Mouse (Mus musculus): ENCODE measurements around the gene Ifna7.
"Not testable (repeated sequence)": the region's sequence is repeated elsewhere in the genome, so short reads cannot be mapped to it uniquely, and the experiment has no call there.

DNA sequence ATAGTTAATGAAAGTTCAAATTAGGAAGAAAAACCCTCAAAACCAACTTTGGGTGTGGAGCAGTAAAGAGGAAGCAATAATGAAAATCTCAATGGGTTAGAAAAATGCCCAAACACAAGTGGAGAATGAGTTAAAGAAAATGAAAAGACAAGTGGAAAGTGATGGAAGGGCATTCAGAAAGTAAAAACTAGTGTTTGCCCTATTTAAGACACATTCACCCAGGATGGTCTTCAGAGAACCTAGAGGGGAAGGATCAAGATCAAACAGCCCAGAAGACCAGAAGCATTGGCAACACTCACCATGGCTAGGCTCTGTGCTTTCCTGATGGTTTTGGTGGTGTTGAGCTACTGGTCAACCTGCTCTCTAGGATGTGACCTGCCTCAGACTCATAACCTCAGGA lies 11.1 kb downstream of the Ifna7 start, which contains the start of gene Ifna6:
- not testable (repeated sequence) for TF ChIP-seq GATA1, TAL1 (IDR thresholded peaks at IDR 0.05; ENCODE audit: low read length)

All from erythroblast, embryonic 14.5 days (primary cell).